8 mouse cellular contexts compared by ENCODE assay signal in genomic region chr11:103111301-103111700, GRCm38 (mm10). TPM values are rescaled to one million over a fixed set of nuclear protein-coding genes. Genes with fewer than 3 reads are reported as not detected.
A peak's percentile ranks its signal among the peaks of the same experiment; 100 is the strongest.
DNase-seq lines count a peak whose midpoint lies in the region; ATAC-seq and TF ChIP-seq lines count a peak whose summit lies in the region.

No protein-coding gene starts in this region.

- DNase-seq in gastrocnemius, adult 18-20 months (ENCODE audit: low spot score) = peak; percentile 21
- no peak for DNase-seq in gastrocnemius, postnatal 36 days
- no peak for DNase-seq in ES-E14 (ENCODE audit: low read depth, low spot score)
- DNase-seq in liver, embryonic 13.5 days = no peak
- no peak for DNase-seq in thymus, adult 18-20 months
- no peak for DNase-seq in spleen, adult 18-20 months
- DNase-seq in cerebellum, adult 11 months = no peak

- H3K9me3 ChIP-seq in ES-E14 (ENCODE audit: control insufficient read depth, insufficient read depth, low read depth, low read length) = no peaks in the 10 kb centered on the region
- H3K9me3 ChIP-seq in hindbrain, embryonic 13.5 days = no peaks in the 10 kb centered on the region
- H3K9me3 ChIP-seq in liver, embryonic 13.5 days (replicated peaks) = no peaks in the 10 kb centered on the region

- in situ Hi-C loops in ES-E14 (cut with MboI; ENCODE audit: low sequenced_read_pairs in 2 of 2, unreplicated experiment in 2 of 2) = no loop called here

- H3K4me2 ChIP-seq in hindbrain, embryonic 13.5 days = peak overlapping the region; percentile 55
- peak overlapping the region; percentile 65 for H3K4me2 ChIP-seq in liver, embryonic 13.5 days

- H3K36me3 ChIP-seq in ES-E14 (ENCODE audit: control insufficient read depth, insufficient read depth, low read length, poor library complexity, severe bottlenecking) = no peaks in the 10 kb centered on the region
- H3K36me3 ChIP-seq in hindbrain, embryonic 13.5 days = no peaks in the 10 kb centered on the region
- H3K36me3 ChIP-seq in liver, embryonic 13.5 days = peaks cover 33% of the 10 kb centered on the region

- H3K27ac ChIP-seq in ES-E14 (ENCODE audit: insufficient read depth, low read depth, low read length, poor library complexity, severe bottlenecking) = peak overlapping the region; percentile 82
- no peak overlapping the region for H3K27ac ChIP-seq in hindbrain, embryonic 13.5 days
- H3K27ac ChIP-seq in liver, embryonic 13.5 days = no peak overlapping the region

- no peak for ATAC-seq in hindbrain, embryonic 13.5 days (ENCODE audit: low FRiP score)
- ATAC-seq in liver, embryonic 13.5 days (ENCODE audit: low read depth) = no peak

- H3K4me3 ChIP-seq in ES-E14 (ENCODE audit: insufficient read depth in 1 of 2, low read depth in 1 of 2, low read length in 2 of 2, poor library complexity in 1 of 2, severe bottlenecking in 1 of 2) = peak overlapping the region; percentile 52 to 59
- peak overlapping the region; percentile 33 for H3K4me3 ChIP-seq in hindbrain, embryonic 13.5 days
- H3K4me3 ChIP-seq in liver, embryonic 13.5 days (replicated peaks) = no peak overlapping the region; the same call in 1 of the 2 replicates

- peaks cover 2 to 10% of the 10 kb centered on the region in 2 experiments; a peak in 3 of 4 replicates for H3K4me1 ChIP-seq in ES-E14 (ENCODE audit: control insufficient read depth in 2 of 2, insufficient read depth in 2 of 2, low read length in 2 of 2, poor library complexity in 1 of 2)
- peaks cover 23% of the 10 kb centered on the region for H3K4me1 ChIP-seq in hindbrain, embryonic 13.5 days (replicated peaks)
- peaks cover 52% of the 10 kb centered on the region for H3K4me1 ChIP-seq in liver, embryonic 13.5 days (replicated peaks)

- H3K9ac ChIP-seq in ES-E14 (ENCODE audit: insufficient read depth, low read depth, low read length, poor library complexity, severe bottlenecking) = peak overlapping the region; percentile 71
- no peak overlapping the region for H3K9ac ChIP-seq in hindbrain, embryonic 13.5 days
- H3K9ac ChIP-seq in liver, embryonic 13.5 days = peak overlapping the region; percentile 59

- 22% methylated on average over 10 of the region's 10 CpGs for WGBS in hindbrain, embryonic 13.5 days
- WGBS in liver, embryonic 13.5 days (ENCODE audit: insufficient replicate concordance) = 43% methylated on average over 10 of the region's 10 CpGs

- H3K27me3 ChIP-seq in hindbrain, embryonic 13.5 days = peaks cover 37% of the 10 kb centered on the region
- H3K27me3 ChIP-seq in liver, embryonic 13.5 days = peaks cover 21% of the 10 kb centered on the region

- intact Hi-C loops in gastrocnemius, postnatal 36 days (cut with DNase I) = no loop called here

TF ChIP-seq in ES-E14, 5 proteins besides CTCF, POLR2A, EP300 and RAD21:
- TF ChIP-seq ZC3H11A (IDR thresholded peaks at IDR 0.05; ENCODE audit: borderline replicate concordance, low read depth, low read length) (no peak), CHD2 (IDR thresholded peaks at IDR 0.05; ENCODE audit: low read depth, low read length) (no peak), HCFC1 (IDR thresholded peaks at IDR 0.05; ENCODE audit: borderline replicate concordance, insufficient read depth, low read length) (no peak)
TF ChIP-seq in ES-E14: peak in this region for 0.

RNA-seq across cellular contexts. Expression of gene Hexim1, which starts 4.7 kb away (rescaled TPM):
- 10 to 100 TPM; 23.3 to 23.6 TPM for total RNA-seq in gastrocnemius, adult 18-20 months (2021)
- 10 to 100 TPM; 14.7 to 17.0 TPM for total RNA-seq in gastrocnemius, postnatal 36 days (2021)
- 20.0 and 29.1 TPM in 2 replicates for total RNA-seq in ES-E14 (2012; rRNA removed)
- 3.6 and 4.3 TPM in 2 replicates for polyA plus RNA-seq in hindbrain, embryonic 13.5 days (2015; fragmentation: Nextera tagmentation; extraction: Ambion mirVana)
- polyA plus RNA-seq in liver, embryonic 13.5 days (2015; fragmentation: Nextera tagmentation; extraction: Ambion mirVana) = 2.6 and 3.0 TPM in 2 replicates

RNA-seq across cellular contexts. Expression of gene Acbd4, which starts 9.8 kb away (rescaled TPM):
- 10 to 100 TPM; 36.1 to 38.9 TPM for total RNA-seq in gastrocnemius, adult 18-20 months (2021)
- 10 to 100 TPM; 26.8 to 31.1 TPM for total RNA-seq in gastrocnemius, postnatal 36 days (2021)
- total RNA-seq in ES-E14 (2012; rRNA removed) = 14.0 and 19.7 TPM in 2 replicates
- 7.3 and 9.0 TPM in 2 replicates for polyA plus RNA-seq in hindbrain, embryonic 13.5 days (2015; fragmentation: Nextera tagmentation; extraction: Ambion mirVana)
- 60.4 and 62.2 TPM in 2 replicates for polyA plus RNA-seq in liver, embryonic 13.5 days (2015; fragmentation: Nextera tagmentation; extraction: Ambion mirVana)

RNA-seq across cellular contexts. Expression of gene Plcd3, which starts 9.8 kb away (rescaled TPM):
- total RNA-seq in gastrocnemius, adult 18-20 months (2021) = 1 to 10 TPM; 6.9 to 9.4 TPM
- 1 to 10 TPM; 3.8 to 4.0 TPM for total RNA-seq in gastrocnemius, postnatal 36 days (2021)
- total RNA-seq in ES-E14 (2012; rRNA removed) = 8.0 and 13.2 TPM in 2 replicates
- 1.5 and 1.9 TPM in 2 replicates for polyA plus RNA-seq in hindbrain, embryonic 13.5 days (2015; fragmentation: Nextera tagmentation; extraction: Ambion mirVana)
- polyA plus RNA-seq in liver, embryonic 13.5 days (2015; fragmentation: Nextera tagmentation; extraction: Ambion mirVana) = 0.28 and 0.50 TPM in 2 replicates

RNA-seq across cellular contexts. Expression of gene Hexim2, which starts 20.9 kb away (rescaled TPM):
- 1 to 10 TPM; 3.3 to 4.4 TPM for total RNA-seq in gastrocnemius, adult 18-20 months (2021)
- total RNA-seq in gastrocnemius, postnatal 36 days (2021) = 1 to 10 TPM; 2.1 to 2.9 TPM
- total RNA-seq in ES-E14 (2012; rRNA removed) = 8.5 and 9.7 TPM in 2 replicates
- polyA plus RNA-seq in hindbrain, embryonic 13.5 days (2015; fragmentation: Nextera tagmentation; extraction: Ambion mirVana) = 21.3 and 22.3 TPM in 2 replicates
- 6.3 and 7.7 TPM in 2 replicates for polyA plus RNA-seq in liver, embryonic 13.5 days (2015; fragmentation: Nextera tagmentation; extraction: Ambion mirVana)

RNA-seq across cellular contexts. Expression of gene Fmnl1, which starts 59.6 kb away (rescaled TPM):
- 1 to 10 TPM; 5.1 to 8.1 TPM for total RNA-seq in gastrocnemius, adult 18-20 months (2021)
- 1 to 10 TPM; 3.6 to 5.6 TPM for total RNA-seq in gastrocnemius, postnatal 36 days (2021)
- 0.94 and 1.9 TPM in 2 replicates for total RNA-seq in ES-E14 (2012; rRNA removed)
- 3.1 and 3.3 TPM in 2 replicates for polyA plus RNA-seq in hindbrain, embryonic 13.5 days (2015; fragmentation: Nextera tagmentation; extraction: Ambion mirVana)
- polyA plus RNA-seq in liver, embryonic 13.5 days (2015; fragmentation: Nextera tagmentation; extraction: Ambion mirVana) = 3.0 TPM in 2 replicates
